ENCODE assay signal across 8 mouse cellular contexts in genomic region chr4:119173851-119174453, GRCm38 (mm10). TPM values are rescaled to one million over a fixed set of nuclear protein-coding genes. Genes with fewer than 3 reads are reported as not detected.
DNase-seq lines count a peak whose midpoint lies in the region; ATAC-seq lines count a peak whose summit lies in the region.

Gene Zfp691, minus strand, starts transcription at chr4:119174195.

- peak; percentile 100 for ATAC-seq in hindbrain, embryonic 11.5 days (ENCODE audit: low FRiP score)

- H3K4me3 ChIP-seq in hindbrain, embryonic 11.5 days (ENCODE audit: low read depth, low read length) = peak within 1 kb of the TSS; percentile 63

- peaks cover 6% of the 10 kb centered on the region; the same call in 1 of the 2 replicates for H3K36me3 ChIP-seq in hindbrain, embryonic 11.5 days (ENCODE audit: control insufficient read depth, insufficient read depth, low read length)

- peak; percentile 97 for DNase-seq in Muller cell, postnatal 12 days (ENCODE audit: inconsistent ontology term)
- DNase-seq in cerebellum, adult 9-11 months = peak; percentile 96
- peak; percentile 98 for DNase-seq in frontal cortex, adult 2 months (ENCODE audit: extremely low spot score in 1 of 2, low spot score in 1 of 2)
- DNase-seq in hindbrain, embryonic 11.5 days (ENCODE audit: low spot score) = peak; percentile 94
- peak; percentile 92 to 94 for DNase-seq in layer of hippocampus, postnatal 10 days (ENCODE audit: low spot score in 2 of 2)
- DNase-seq in lung, postnatal 10 days = peak; percentile 98
- peak; percentile 90 for DNase-seq in ovary, postnatal 36 days (ENCODE audit: low spot score)
- DNase-seq in thymus, postnatal 25 days = peak; percentile 94

- H3K27ac ChIP-seq in hindbrain, embryonic 11.5 days (ENCODE audit: low read depth, low read length) = peak within 1 kb of the TSS; percentile 1; the same call in 1 of the 2 replicates

- peak within 1 kb of the TSS; percentile 60 for H3K4me2 ChIP-seq in hindbrain, embryonic 11.5 days (replicated peaks; ENCODE audit: low read depth, low read length)

- no peaks in the 10 kb centered on the region; the same call in 1 of the 2 replicates for H3K4me1 ChIP-seq in hindbrain, embryonic 11.5 days (replicated peaks; ENCODE audit: control insufficient read depth, insufficient read depth, low read length)

- WGBS in hindbrain, embryonic 11.5 days = under 1% methylated on average over 40 of the region's 40 CpGs

- no peaks in the 10 kb centered on the region for H3K27me3 ChIP-seq in hindbrain, embryonic 11.5 days (ENCODE audit: control insufficient read depth, insufficient read depth, low read length)

- H3K9ac ChIP-seq in hindbrain, embryonic 11.5 days (ENCODE audit: low read depth, low read length) = peak within 1 kb of the TSS; percentile 83

- no peaks in the 10 kb centered on the region for H3K9me3 ChIP-seq in hindbrain, embryonic 11.5 days (ENCODE audit: control insufficient read depth, low read length)

RNA-seq across cellular contexts. Expression of gene Zfp691, which starts in this region (rescaled TPM):
- 7.1 and 8.0 TPM in 2 replicates for polyA plus RNA-seq in frontal cortex, adult 2 months (2012; rRNA removed)
- 7.4 and 8.3 TPM in 2 replicates for polyA plus RNA-seq in hindbrain, embryonic 11.5 days (2014; fragmentation: Nextera tagmentation; extraction: Ambion mirVana)
- 1 to 10 TPM; 6.2 to 7.7 TPM for total RNA-seq in layer of hippocampus, postnatal 10 days (2021)

Comparison
In these comparisons a context has a peak if more than half of its experiments do, and no peak if none do; other contexts are left out.
1. Peak in every context shown above with its lines: DNase-seq, ATAC-seq, H3K4me3 ChIP-seq and H3K27ac ChIP-seq.